Mouse (Mus musculus): ENCODE data around the gene Sall2. TPM values are rescaled to one million over a fixed set of nuclear protein-coding genes. Genes with fewer than 3 reads are reported as not detected.

Sall2 gene
- 30.9 and 36.8 TPM in 2 replicates for polyA plus RNA-seq (2015; fragmentation: Nextera tagmentation; extraction: Ambion mirVana)

GRCm38 (mm10) chr14:52327910-52328812 is at the start of gene Sall2:
Sall2 (minus strand) TSS chr14:52328762.

GRCm38 (mm10) chr14:52356308-52356707 is 27.7 kb upstream of the Sall2 start, which contains the start of gene Olfr1513:
Olfr1513 (minus strand) TSS chr14:52356408.

GRCm38 (mm10) chr14:52304644-52305271 is 23.8 kb downstream of the Sall2 start, which contains the start of gene Mettl3:
Mettl3 (minus strand) TSS chr14:52305128.

GRCm38 (mm10) chr14:52278932-52279746 is 49.4 kb downstream of the Sall2 start, which contains the start of the genes Tox4 and Rab2b:
Tox4 (plus strand) TSS chr14:52279146.
Rab2b (minus strand) TSS chr14:52279545.

Other genes with a start within 250 kb of the Sall2 start
- 215 and 230 TPM in 2 replicates for gene Hnrnpc, start 224.7 kb downstream of the Sall2 start, polyA plus RNA-seq (2015; fragmentation: Nextera tagmentation; extraction: Ambion mirVana)
- 36.4 and 40.0 TPM in 2 replicates for gene Rpgrip1, start 218.1 kb downstream of the Sall2 start, polyA plus RNA-seq (2015; fragmentation: Nextera tagmentation; extraction: Ambion mirVana)
- 35.4 and 35.9 TPM in 2 replicates for gene Supt16, start 131.3 kb downstream of the Sall2 start, polyA plus RNA-seq (2015; fragmentation: Nextera tagmentation; extraction: Ambion mirVana)
- gene Chd8, start 71.0 kb downstream of the Sall2 start, polyA plus RNA-seq (2015; fragmentation: Nextera tagmentation; extraction: Ambion mirVana): 23.2 and 32.0 TPM in 2 replicates
- gene Tox4, start 49.6 kb downstream of the Sall2 start, polyA plus RNA-seq (2015; fragmentation: Nextera tagmentation; extraction: Ambion mirVana): 40.7 and 41.4 TPM in 2 replicates
- 31.1 and 39.5 TPM in 2 replicates for gene Rab2b, start 49.2 kb downstream of the Sall2 start, polyA plus RNA-seq (2015; fragmentation: Nextera tagmentation; extraction: Ambion mirVana)
- 24.7 and 26.9 TPM in 2 replicates for gene Mettl3, start 23.6 kb downstream of the Sall2 start, polyA plus RNA-seq (2015; fragmentation: Nextera tagmentation; extraction: Ambion mirVana)
- not detected in 2 replicates for gene Olfr1513, start 27.6 kb upstream of the Sall2 start, polyA plus RNA-seq (2015; fragmentation: Nextera tagmentation; extraction: Ambion mirVana)
- gene Olfr1512, start 50.4 kb upstream of the Sall2 start, polyA plus RNA-seq (2015; fragmentation: Nextera tagmentation; extraction: Ambion mirVana): 0.14 and 0.24 TPM in 2 replicates
- gene Olfr1511, start 68.6 kb upstream of the Sall2 start, polyA plus RNA-seq (2015; fragmentation: Nextera tagmentation; extraction: Ambion mirVana): 0.23 and 0.36 TPM in 2 replicates
- not detected in 2 replicates for gene Olfr1510, start 85.6 kb upstream of the Sall2 start, polyA plus RNA-seq (2015; fragmentation: Nextera tagmentation; extraction: Ambion mirVana)
- not detected in 2 replicates for gene Olfr1509, start 114.2 kb upstream of the Sall2 start, polyA plus RNA-seq (2015; fragmentation: Nextera tagmentation; extraction: Ambion mirVana)
- not detected in 2 replicates for gene Olfr1508, start 138.7 kb upstream of the Sall2 start, polyA plus RNA-seq (2015; fragmentation: Nextera tagmentation; extraction: Ambion mirVana)
- gene Olfr1507, start 167.0 kb upstream of the Sall2 start, polyA plus RNA-seq (2015; fragmentation: Nextera tagmentation; extraction: Ambion mirVana): not detected in 2 replicates